Mouse (Mus musculus) layer of hippocampus, postnatal 36 days (tissue): ENCODE results near the gene Pou2f2. TPM values are rescaled to one million over a fixed set of nuclear protein-coding genes. Genes with fewer than 3 reads are reported as not detected.
A peak's percentile ranks its signal among the peaks of the same experiment; 100 is the strongest.
"Not testable (repeated sequence)": the region's sequence is repeated elsewhere in the genome, so short reads cannot be mapped to it uniquely, and the experiment has no call there.

Experiments used
- DNase-seq, 2 experiments: peaks; one replicate each; pipeline ENCODE4 v3.0.0; 2022
- microRNA-seq, 2 experiments: library from miRNA; unstranded; fragments of <30 nt; microRNA quantifications; one replicate each; pipeline ENCODE4 v1.2.0; 2021
- total RNA-seq, 2 experiments: library from RNA; stranded (reverse); gene quantifications; 2 replicates each; pipeline ENCODE4 v1.2.3; 2021

Gene Pou2f2
- total RNA-seq, 2 experiments from 2014 or later: 9.4 to 9.6 TPM

GRCm38 (mm10) chr7:25058836-25059235 lies 120.7 kb downstream of the Pou2f2 start:
- DNase-seq: no peak

GRCm38 (mm10) chr7:25058394-25058793 lies 121.1 kb downstream of the Pou2f2 start:
- no peak for DNase-seq

DNA sequence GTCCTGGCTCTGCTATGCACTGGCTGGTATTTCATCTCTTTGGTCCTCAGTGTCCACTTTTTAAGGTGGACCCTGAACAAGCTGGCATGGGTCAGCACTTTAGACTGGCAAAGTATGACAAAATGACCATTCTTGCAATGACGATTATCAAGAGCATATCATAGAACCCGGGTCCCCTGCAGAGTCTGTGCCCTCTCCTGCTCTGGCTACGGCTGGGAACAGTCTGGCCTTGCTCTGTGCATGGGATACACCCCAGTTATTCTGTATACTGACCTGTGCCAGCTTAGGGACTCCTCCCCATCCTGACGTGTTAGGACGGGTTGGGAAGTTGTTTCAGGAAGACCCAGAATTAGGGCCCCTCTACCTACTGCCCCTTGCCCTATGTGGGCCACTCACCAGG lies 121.6 kb downstream of the Pou2f2 start:
- no peak for DNase-seq

DNA sequence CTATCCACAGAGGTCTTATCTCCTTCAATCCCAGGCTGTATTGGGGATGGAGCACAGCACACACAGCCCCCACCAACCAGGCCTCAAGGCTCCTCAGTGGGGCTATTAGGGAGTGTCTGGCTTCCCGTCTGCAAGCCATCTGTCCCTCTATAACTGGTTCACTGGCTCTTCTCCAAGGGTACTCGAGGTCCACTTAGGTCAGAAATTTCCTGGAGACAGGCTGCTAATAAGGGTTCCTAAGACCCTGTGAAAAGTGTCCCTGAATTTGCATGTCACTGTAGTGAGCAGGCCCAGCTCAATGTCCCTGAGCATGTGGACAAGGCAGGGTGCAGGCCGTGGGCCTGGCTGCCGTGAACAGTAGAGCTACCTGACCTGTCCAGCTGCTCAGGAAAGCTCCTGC lies 122.6 kb downstream of the Pou2f2 start:
- DNase-seq: no peak

GRCm38 (mm10) chr7:25052587-25052986 lies 126.9 kb downstream of the Pou2f2 start:
- DNase-seq: no peak

GRCm38 (mm10) chr7:25049295-25049930 lies 130.1 kb downstream of the Pou2f2 start:
- no peak for DNase-seq

- DNase-seq: peak; percentile 59 to 63
Observed at GRCm38 (mm10) chr7:25047363-25047762, 132.2 kb downstream of the Pou2f2 start.

GRCm38 (mm10) chr7:25044599-25044998 lies 134.9 kb downstream of the Pou2f2 start:
- not testable (repeated sequence) for DNase-seq

DNA sequence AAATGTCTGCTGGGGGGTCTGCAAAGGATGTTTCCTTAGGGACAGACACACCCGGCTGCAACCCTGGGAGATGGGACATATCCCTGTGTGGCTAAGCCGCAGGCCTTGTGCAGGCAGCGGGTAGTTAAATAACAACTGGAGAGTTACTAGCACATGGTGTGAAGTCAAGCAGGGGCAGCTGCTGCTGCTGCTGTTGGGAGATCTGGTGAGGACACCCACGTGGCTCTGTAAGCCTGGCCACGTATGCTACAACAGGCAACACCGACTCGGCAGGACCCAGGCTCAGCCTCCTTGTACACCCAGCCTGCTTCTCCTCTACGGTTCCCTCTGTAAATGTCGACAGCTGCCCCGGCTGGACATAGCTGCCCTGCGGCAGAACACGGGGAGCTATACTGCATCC lies 137.6 kb downstream of the Pou2f2 start:
- DNase-seq: no peak

Small RNA genes within 50 kb of the gene (microRNA-seq; reads per million reads assigned to microRNA genes)
- 0 to 0.60 reads per million in 2 experiments for gene Mir6537
- gene Mir7048: 0 reads per million in 2 experiments

Other genes with a start within 250 kb of the Pou2f2 start
- gene Gm4881, start 235.2 kb downstream of the Pou2f2 start, total RNA-seq: not detected
- 100 to 1,000 TPM; 267 to 288 TPM for gene Rabac1, start 207.0 kb downstream of the Pou2f2 start, total RNA-seq
- gene Atp1a3, start 173.8 kb downstream of the Pou2f2 start, total RNA-seq: 1,000 to 10,000 TPM; 2,432 to 2,476 TPM
- 100 to 1,000 TPM; 234 to 242 TPM for gene Grik5, start 107.4 kb downstream of the Pou2f2 start, total RNA-seq
- gene Zfp574, start 107.2 kb downstream of the Pou2f2 start, total RNA-seq: 10 to 100 TPM; 28.4 to 30.0 TPM
- 10 to 100 TPM; 26.1 to 28.0 TPM for gene Dedd2, start 40.9 kb upstream of the Pou2f2 start, total RNA-seq
- 10 to 100 TPM; 11.6 to 12.5 TPM for gene Zfp526, start 41.7 kb upstream of the Pou2f2 start, total RNA-seq
- 100 to 1,000 TPM; 195 to 201 TPM for gene Gsk3a, start 58.1 kb upstream of the Pou2f2 start, total RNA-seq
- 10 to 100 TPM; 34.3 to 35.4 TPM for gene Erf, start 71.0 kb upstream of the Pou2f2 start, total RNA-seq
- 100 to 1,000 TPM; 173 to 213 TPM for gene Cic, start 88.0 kb upstream of the Pou2f2 start, total RNA-seq
- 10 to 100 TPM; 21.2 to 25.9 TPM for gene Pafah1b3, start 118.3 kb upstream of the Pou2f2 start, total RNA-seq
- gene Prr19, start 121.7 kb upstream of the Pou2f2 start, total RNA-seq: not detected
- 10 to 100 TPM; 24.5 to 26.0 TPM for gene Tmem145, start 126.4 kb upstream of the Pou2f2 start, total RNA-seq
- 10 to 100 TPM; 95.3 to 95.9 TPM for gene Megf8, start 137.4 kb upstream of the Pou2f2 start, total RNA-seq
- not detected for gene Cnfn, start 190.0 kb upstream of the Pou2f2 start, total RNA-seq
- gene Lipe, start 219.0 kb upstream of the Pou2f2 start, total RNA-seq: 10 to 100 TPM in 1 of 2 experiments, 1 to 10 TPM in 1; 7.3 to 10.4 TPM
- not detected for gene Cxcl17, start 233.2 kb upstream of the Pou2f2 start, total RNA-seq